In the genomic region with DNA sequence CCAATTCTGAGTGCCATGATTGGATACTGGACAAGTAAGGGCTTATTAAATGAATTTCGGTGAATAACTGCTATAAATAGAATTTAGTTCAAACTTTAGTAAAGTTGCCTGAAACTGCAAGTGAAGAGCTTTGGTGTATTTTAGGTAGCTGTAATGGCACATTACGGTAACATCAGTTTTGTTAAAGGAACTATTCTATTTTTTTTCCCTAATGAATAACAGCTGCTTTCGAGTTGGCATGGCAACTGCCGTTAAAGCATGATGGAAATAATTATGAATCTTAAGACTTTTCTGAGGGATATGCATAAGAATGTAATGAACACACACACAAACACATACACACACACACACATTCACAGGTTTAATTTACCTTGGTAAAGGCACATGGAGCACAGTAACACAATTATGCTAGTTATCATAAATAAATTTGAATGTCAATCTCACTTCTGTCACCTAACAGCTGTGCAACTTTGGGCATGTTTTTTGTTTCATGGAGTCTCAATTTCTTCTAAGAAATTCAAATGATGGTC, we compare ENCODE assay signal across 13 mouse cellular contexts.
"Had no signal": no experiment of that assay in that cellular context is flagged by ENCODE, and none has a peak within 500 bp of the region (broad histone marks: within the 10 kb centered on the region; RNA-seq: fewer than 3 reads in every experiment).

No protein-coding gene starts in this region.

- H3K36me3 ChIP-seq: limb, embryonic 13.5 days; liver, embryonic 15.5 days; midbrain, embryonic 10.5 days had no signal

- H3K4me2 ChIP-seq: limb, embryonic 13.5 days; liver, embryonic 15.5 days; lung, embryonic 14.5 days had no signal

- H3K9me3 ChIP-seq: limb, embryonic 13.5 days; liver, embryonic 15.5 days; midbrain, embryonic 10.5 days had no signal

- H3K9ac ChIP-seq: limb, embryonic 13.5 days; liver, embryonic 15.5 days; lung, embryonic 14.5 days had no signal

- DNase-seq: kidney, postnatal 10 days; kidney, postnatal 4 days; left cerebral cortex, postnatal 4 days; lung, embryonic 14.5 days; lung, postnatal 10 days; lung, postnatal 4 days; midbrain, embryonic 14.5 days; right cerebral cortex, postnatal 4 days; spleen, adult 18-20 months had no signal

- H3K4me3 ChIP-seq: limb, embryonic 13.5 days; liver, embryonic 15.5 days; midbrain, embryonic 10.5 days; myocyte had no signal

- H3K4me1 ChIP-seq: liver, embryonic 15.5 days; midbrain, embryonic 10.5 days had no signal

- H3K27ac ChIP-seq: limb, embryonic 13.5 days; liver, embryonic 15.5 days; midbrain, embryonic 10.5 days had no signal

- H3K27me3 ChIP-seq: limb, embryonic 13.5 days had no signal
